Mouse (Mus musculus) small intestine, adult 10 weeks (tissue): Measurements from ENCODE around the gene Lct. TPM values are rescaled to one million over a fixed set of nuclear protein-coding genes. Genes with fewer than 3 reads are reported as not detected.

Experiments
- polyA plus RNA-seq: library from polyadenylated mRNA; stranded (reverse); fragments of 350-450 nt; fragmentation: Illumina TruSeq; extraction: RNeasy Lipid Tissue Mini Kit (QIAGEN cat#74804); gene quantifications from one replicate; pipeline ENCODE4 v1.2.3, GENCODE M21; 2014; ENCODE audit warnings: low replicate concordance

The Lct gene
- 111 TPM for polyA plus RNA-seq

DNA sequence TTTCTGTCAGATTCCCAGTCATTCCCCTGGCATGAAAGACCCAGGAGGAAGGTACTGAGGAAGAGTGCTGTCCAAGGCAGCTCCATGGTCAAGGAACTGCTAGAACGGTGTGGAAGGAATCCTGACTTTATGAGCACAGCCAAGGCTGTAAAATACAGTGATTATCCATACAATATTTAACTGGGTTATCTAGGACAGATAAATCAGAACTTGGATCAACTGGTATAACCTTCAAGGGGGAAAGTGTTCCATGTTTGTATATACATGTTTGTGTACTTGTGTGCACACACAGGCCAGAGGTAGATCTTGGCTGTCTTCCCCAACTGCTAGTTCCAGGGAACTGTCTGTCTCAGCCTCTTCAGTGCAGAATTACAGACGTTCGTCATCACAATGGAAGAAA, at the start of gene Lct:
Gene Lct (minus strand): TSS at position 101 of the 400 bp plus-strand sequence.

DNA sequence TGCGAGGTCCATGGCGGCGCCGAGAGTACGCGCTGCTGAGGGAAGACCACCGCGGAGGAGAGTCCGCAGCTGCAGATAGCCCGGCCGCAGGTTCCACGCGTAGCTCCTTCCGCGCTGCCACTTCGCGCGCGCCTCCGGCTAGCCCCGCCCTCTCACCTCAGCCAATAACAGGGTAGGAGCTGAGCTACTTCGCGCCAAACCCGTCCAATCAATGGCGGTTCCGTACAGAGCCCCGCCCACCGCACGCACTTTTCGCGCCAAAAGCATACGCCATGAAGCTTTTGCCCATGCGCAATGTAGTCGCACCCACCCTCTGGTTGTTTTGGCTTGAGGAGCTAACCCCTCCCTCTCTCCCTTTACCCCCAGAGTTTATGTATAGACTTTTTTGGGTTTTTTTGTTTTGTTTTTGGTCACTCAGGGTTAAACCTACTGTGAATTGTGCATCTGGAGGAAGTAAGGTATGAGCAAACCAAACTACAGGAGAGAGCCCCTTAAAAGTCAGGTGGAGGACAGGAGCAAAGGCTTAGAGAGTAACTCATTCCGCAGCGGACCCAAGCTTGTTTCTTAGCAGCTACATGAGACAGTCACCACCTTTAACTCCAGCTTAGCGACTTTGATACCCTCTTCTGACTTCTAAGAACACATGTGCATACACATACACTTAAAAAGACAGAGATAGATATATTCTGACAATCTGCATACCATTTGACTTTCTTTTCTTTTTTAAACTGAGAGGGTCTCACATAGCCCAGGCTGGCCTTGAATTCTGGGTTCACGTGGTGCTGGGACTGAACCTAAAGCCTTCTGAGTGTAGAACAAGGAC, 31.6 kb upstream of the Lct start, which contains the start of gene Mcm6:
Gene Mcm6 (minus strand): TSS at position 111 of the 823 bp plus-strand sequence.

DNA sequence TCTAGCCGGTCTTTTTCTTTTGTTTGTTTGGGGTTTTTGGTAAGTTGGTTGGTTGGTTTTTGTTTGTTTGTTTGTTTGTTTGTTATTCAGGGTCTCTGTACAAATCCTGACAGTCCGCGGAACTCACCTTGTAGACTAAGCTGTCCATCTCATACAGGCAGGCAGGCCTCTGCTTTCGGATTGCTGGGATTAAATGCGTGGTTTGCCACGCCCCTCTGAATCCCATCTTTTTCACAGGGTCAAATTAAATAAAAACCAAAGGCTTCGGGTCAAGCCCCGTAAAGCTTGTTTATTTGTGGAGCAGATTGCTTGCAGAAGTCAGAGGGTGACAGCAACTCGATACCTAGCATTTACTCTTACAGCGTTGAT, 84.5 kb downstream of the Lct start, which contains the start of gene Ubxn4:
Gene Ubxn4 (plus strand): TSS at position 338 of the 369 bp plus-strand sequence.

Other genes starting within 250 kb of the Lct start
- 2.9 TPM for gene Zranb3, start 225.3 kb downstream of the Lct start, polyA plus RNA-seq
- gene R3hdm1, start 225.0 kb downstream of the Lct start, polyA plus RNA-seq = 160 TPM
- 139 TPM for gene Ubxn4, start 84.4 kb downstream of the Lct start, polyA plus RNA-seq
- gene Mcm6, start 31.3 kb upstream of the Lct start, polyA plus RNA-seq = 33.3 TPM
- gene Dars, start 89.0 kb upstream of the Lct start, polyA plus RNA-seq = 113 TPM